Mouse (Mus musculus): ENCODE results near the gene Surf1.
"Not testable (repeated sequence)": the region's sequence is repeated elsewhere in the genome, so short reads cannot be mapped to it uniquely, and the experiment has no call there.

DNA sequence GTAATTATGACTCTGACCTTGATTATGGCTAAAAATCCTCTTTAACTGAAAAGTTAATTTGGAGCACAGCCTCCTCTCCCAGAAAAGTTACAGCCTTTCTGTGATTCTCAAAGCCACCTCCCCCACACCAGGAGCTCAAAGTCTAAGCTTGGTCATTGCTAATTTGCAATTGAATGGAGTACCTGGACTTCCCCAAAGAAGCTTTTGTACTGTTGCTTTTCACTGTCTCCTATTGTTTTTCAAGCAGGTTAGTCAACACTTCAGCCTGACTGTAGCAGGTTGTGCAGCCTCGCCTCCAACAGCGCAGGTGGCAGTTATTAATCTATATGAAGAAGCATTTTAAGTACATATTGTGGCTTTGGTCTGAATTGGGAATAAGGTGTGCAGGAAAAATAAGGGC lies 30.8 kb downstream of the Surf1 start:
- not testable (repeated sequence) for TF ChIP-seq CTCF (IDR thresholded peaks at IDR 0.05; ENCODE audit: low read depth, low read length); POLR2A (IDR thresholded peaks at IDR 0.05; ENCODE audit: borderline replicate concordance, low read depth, low read length)
